Mouse (Mus musculus) erythroblast, adult 5-6 weeks (primary cell): Measurements from ENCODE around the gene S1pr4. TPM values are rescaled to one million over a fixed set of nuclear protein-coding genes. Genes with fewer than 3 reads are reported as not detected.

Experiments
- ATAC-seq: replicated peaks from 2 replicates; pipeline ENCODE4 v1.8.0; 2016; ENCODE audit warnings: moderate number of reproducible peaks, mild to moderate bottlenecking, moderate TSS enrichment, inconsistent platforms; ENCODE audit not compliant: poor library complexity, low FRiP score, severe bottlenecking
- total RNA-seq, 2 experiments: library from RNA; stranded (forward) in 1 of 2; stranded (reverse) in 1 of 2; fragments of 150-400 nt in 1 of 2; fragments of 200-764, 138-1000 nt in 1 of 2; gene quantifications; 2 replicates each; pipeline versions ENCODE4 v1.2.3 to v1.2.4; 2015 to 2017; ENCODE audit warnings: low replicate concordance in 2 of 2

S1pr4 gene
- total RNA-seq, 2 experiments from 2014 or later: 4.6 to 6.0 TPM

- no peak for ATAC-seq
Measured at GRCm38 (mm10) chr10:81523142-81523541, 23.2 kb upstream of the S1pr4 start.

- no peak for ATAC-seq
Measured at GRCm38 (mm10) chr10:81519978-81520365, 20.0 kb upstream of the S1pr4 start.

- no peak for ATAC-seq
Measured at GRCm38 (mm10) chr10:81519227-81519977, 19.5 kb upstream of the S1pr4 start.

- peak; percentile 79 for ATAC-seq
Measured at GRCm38 (mm10) chr10:81518546-81518945, 18.6 kb upstream of the S1pr4 start.

GRCm38 (mm10) chr10:81517227-81517626 is 17.3 kb upstream of the S1pr4 start:
- ATAC-seq: no peak

- ATAC-seq: no peak
Measured at GRCm38 (mm10) chr10:81513798-81514197, 13.9 kb upstream of the S1pr4 start.

- no peak for ATAC-seq
Measured at GRCm38 (mm10) chr10:81510246-81510810, 10.4 kb upstream of the S1pr4 start.

GRCm38 (mm10) chr10:81507691-81508489 is 8.0 kb upstream of the S1pr4 start:
- ATAC-seq: no peak

GRCm38 (mm10) chr10:81507095-81507494 is 7.2 kb upstream of the S1pr4 start:
- no peak for ATAC-seq

GRCm38 (mm10) chr10:81505016-81505664 is 5.2 kb upstream of the S1pr4 start:
- no peak for ATAC-seq

- ATAC-seq: peak; percentile 77
Measured at GRCm38 (mm10) chr10:81502658-81503057, 2.7 kb upstream of the S1pr4 start.

GRCm38 (mm10) chr10:81501863-81502262 is 1.9 kb upstream of the S1pr4 start:
- ATAC-seq: no peak

- ATAC-seq: no peak
Measured at GRCm38 (mm10) chr10:81499250-81499901, 556 bp downstream of the S1pr4 start.

GRCm38 (mm10) chr10:81498316-81499249 is 1.3 kb downstream of the S1pr4 start:
- no peak for ATAC-seq

GRCm38 (mm10) chr10:81497401-81498270 is 2.3 kb downstream of the S1pr4 start:
- no peak for ATAC-seq

GRCm38 (mm10) chr10:81496969-81497368 is 3.0 kb downstream of the S1pr4 start:
- no peak for ATAC-seq

GRCm38 (mm10) chr10:81496264-81496901 is 3.5 kb downstream of the S1pr4 start, which contains the start of gene Ncln:
TSS of gene Ncln (minus strand) at chr10:81496392.
- peak; percentile 89 for ATAC-seq
